Mouse (Mus musculus): ENCODE measurements around the gene Pcyt1b.

DNA sequence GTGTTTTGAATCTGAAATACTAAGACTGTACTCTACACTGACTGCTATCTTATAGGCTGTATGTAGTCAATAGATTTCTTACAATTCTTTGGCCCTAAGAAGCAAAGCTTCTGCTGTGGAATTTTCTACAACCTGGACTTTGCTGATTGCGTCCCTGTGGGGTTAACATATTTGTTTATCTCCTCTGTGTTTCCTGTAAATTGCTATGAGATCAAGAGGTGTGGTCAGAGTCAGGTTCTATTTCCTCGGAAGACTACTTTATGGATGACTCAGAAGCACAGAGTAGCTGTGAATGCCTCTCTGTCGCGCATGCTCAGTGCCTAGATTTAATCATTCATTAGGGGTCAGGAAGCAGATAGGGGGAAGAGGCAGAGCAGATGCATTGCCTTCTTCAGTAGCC lies 10.1 kb downstream of the Pcyt1b start:
- TF ChIP-seq MAX (IDR thresholded peaks at IDR 0.05; ENCODE audit: low read depth) (no peak), POLR2A (IDR thresholded peaks at IDR 0.05; ENCODE audit: insufficient read length, low read depth) (no peak), USF1 (IDR thresholded peaks at IDR 0.05; ENCODE audit: low read depth) (no peak), E2F4 (IDR thresholded peaks at IDR 0.05; ENCODE audit: insufficient read depth) (no peak), MYOG (IDR thresholded peaks at IDR 0.05; ENCODE audit: control insufficient read depth in 1 of 3, insufficient read depth in 1 of 3, insufficient read length in 2 of 3, low read depth in 2 of 3) (no peak), TCF3 (IDR thresholded peaks at IDR 0.05; ENCODE audit: insufficient read length, low read depth) (no peak), TCF12 (IDR thresholded peaks at IDR 0.05; ENCODE audit: insufficient read depth, poor library complexity, severe bottlenecking) (no peak), POLR2AphosphoS2 (IDR thresholded peaks at IDR 0.05; ENCODE audit: insufficient read length, low read depth) (no peak), CEBPB (IDR thresholded peaks at IDR 0.05; ENCODE audit: insufficient read depth, poor library complexity, severe bottlenecking) (no peak), SRF (IDR thresholded peaks at IDR 0.05; ENCODE audit: control insufficient read depth, insufficient read length, low read depth) (no peak), MYOD1 (IDR thresholded peaks at IDR 0.05; ENCODE audit: control insufficient read depth in 1 of 3, insufficient read length in 2 of 3, low read depth in 2 of 3) (no peak)
